Mouse (Mus musculus) large intestine, adult 2 months (tissue): ENCODE measurements around the gene Selenoh. TPM values are rescaled to one million over a fixed set of nuclear protein-coding genes. Genes with fewer than 3 reads are reported as not detected.

ENCODE experiments used
- DNase-seq: peaks from one replicate; pipeline ENCODE4 v3.0.0-alpha.2; 2012; ENCODE audit warnings: low read depth, low spot score
- WGBS: fragments of 180-500 bp; shearing (Covaris S2); methylation state at CpG from one replicate; pipeline ENCODE4 v1.1.7; 2018; 5-methylcytosine and 5-hydroxymethylcytosine counted together
- polyA plus RNA-seq: library from polyadenylated mRNA; depleted of rRNA; stranded (reverse); fragments of >200 nt; gene quantifications from 2 replicates; pipeline ENCODE4 v1.2.3, GENCODE M21; 2012; rRNA removed

The Selenoh gene
- polyA plus RNA-seq, 1 experiment, result 56.9 TPM

- DNase-seq, result no peak
- WGBS, result 15% methylated on average over 4 of the region's 4 CpGs
These were observed 35.6 kb downstream of the Selenoh start for GRCm38 (mm10) chr2:84634934-84635482.

GRCm38 (mm10) chr2:84634006-84634405 is 36.6 kb downstream of the Selenoh start:
- no peak for DNase-seq
- 16% methylated on average over 4 of the region's 4 CpGs for WGBS

- 4% methylated on average over 3 of the region's 3 CpGs for WGBS
- no peak for DNase-seq
These were observed 37.6 kb downstream of the Selenoh start for GRCm38 (mm10) chr2:84632999-84633398.

- no peak for DNase-seq
- WGBS, result 97% methylated on average over 1 of the region's 1 CpGs
These were observed 38.6 kb downstream of the Selenoh start for GRCm38 (mm10) chr2:84632001-84632400.

- 13% methylated on average over 3 of the region's 3 CpGs for WGBS
- no peak for DNase-seq
These were observed 43.5 kb downstream of the Selenoh start for GRCm38 (mm10) chr2:84627036-84627435.

- WGBS, result 38% methylated on average over 7 of the region's 7 CpGs
These were observed 44.1 kb downstream of the Selenoh start for GRCm38 (mm10) chr2:84626366-84626975.

GRCm38 (mm10) chr2:84624201-84624600 is 46.4 kb downstream of the Selenoh start:
- 92% methylated on average over 17 of the region's 17 CpGs for WGBS

More at GRCm38 (mm10) chr2:84626366-84626975, 44.1 kb downstream of the Selenoh start:
- no peak for DNase-seq

GRCm38 (mm10) chr2:84623428-84624119 is 47.0 kb downstream of the Selenoh start:
- DNase-seq, result no peak
- 62% methylated on average over 3 of the region's 3 CpGs for WGBS

More at GRCm38 (mm10) chr2:84624201-84624600, 46.4 kb downstream of the Selenoh start:
- no peak for DNase-seq

- 18% methylated on average over 2 of the region's 2 CpGs for WGBS
- DNase-seq, result no peak
These were observed 47.9 kb downstream of the Selenoh start for GRCm38 (mm10) chr2:84622668-84623067.

GRCm38 (mm10) chr2:84619646-84620340 is 50.8 kb downstream of the Selenoh start:
- WGBS, result 88% methylated on average over 21 of the region's 21 CpGs
- DNase-seq, result no peak

Other genes starting within 250 kb of the Selenoh start
- gene Calcrl, start 245.4 kb downstream of the Selenoh start, polyA plus RNA-seq, result 1.8 and 2.8 TPM in 2 replicates
- 4.5 and 6.2 TPM in 2 replicates for gene Tfpi, start 194.0 kb downstream of the Selenoh start, polyA plus RNA-seq
- gene Ctnnd1, start 20.0 kb downstream of the Selenoh start, polyA plus RNA-seq, result 71.8 and 112 TPM in 2 replicates
- gene Btbd18, start 11.7 kb downstream of the Selenoh start, polyA plus RNA-seq, result not detected in 2 replicates
- not detected in 2 replicates for gene Gm28635, start 7.3 kb upstream of the Selenoh start, polyA plus RNA-seq
- gene Med19, start 7.6 kb upstream of the Selenoh start, polyA plus RNA-seq, result 8.4 and 9.8 TPM in 2 replicates
- gene Tmx2, start 8.4 kb upstream of the Selenoh start, polyA plus RNA-seq, result 66.2 and 77.2 TPM in 2 replicates
- 35.1 and 53.5 TPM in 2 replicates for gene Zdhhc5, start 44.4 kb upstream of the Selenoh start, polyA plus RNA-seq
- 15.5 and 17.5 TPM in 2 replicates for gene Clp1, start 56.6 kb upstream of the Selenoh start, polyA plus RNA-seq
- gene Ypel4, start 63.3 kb upstream of the Selenoh start, polyA plus RNA-seq, result 0.82 and 1.5 TPM in 2 replicates
- gene Gm19426, start 72.9 kb upstream of the Selenoh start, polyA plus RNA-seq, result 0.29 and 0.37 TPM in 2 replicates
- 146 and 183 TPM in 2 replicates for gene Serping1, start 104.7 kb upstream of the Selenoh start, polyA plus RNA-seq
- 59.1 and 85.6 TPM in 2 replicates for gene Ube2l6, start 128.1 kb upstream of the Selenoh start, polyA plus RNA-seq
- gene Smtnl1, start 151.9 kb upstream of the Selenoh start, polyA plus RNA-seq, result 0.14 TPM in 1 of 2 replicates, not detected in the other
- gene Timm10, start 156.2 kb upstream of the Selenoh start, polyA plus RNA-seq, result 40.7 and 41.7 TPM in 2 replicates
- 5.6 and 6.8 TPM in 2 replicates for gene Slc43a1, start 168.1 kb upstream of the Selenoh start, polyA plus RNA-seq
- gene Rtn4rl2, start 215.9 kb upstream of the Selenoh start, polyA plus RNA-seq, result 1.7 and 2.1 TPM in 2 replicates